Mouse (Mus musculus): ENCODE measurements at regions not wholly inside any gene's neighbourhood (a gene's known extent, or its start where the extent isn't known, plus 50 kb on each side); places are given as distances from the start of the nearest gene placed in this dataset.

DNA sequence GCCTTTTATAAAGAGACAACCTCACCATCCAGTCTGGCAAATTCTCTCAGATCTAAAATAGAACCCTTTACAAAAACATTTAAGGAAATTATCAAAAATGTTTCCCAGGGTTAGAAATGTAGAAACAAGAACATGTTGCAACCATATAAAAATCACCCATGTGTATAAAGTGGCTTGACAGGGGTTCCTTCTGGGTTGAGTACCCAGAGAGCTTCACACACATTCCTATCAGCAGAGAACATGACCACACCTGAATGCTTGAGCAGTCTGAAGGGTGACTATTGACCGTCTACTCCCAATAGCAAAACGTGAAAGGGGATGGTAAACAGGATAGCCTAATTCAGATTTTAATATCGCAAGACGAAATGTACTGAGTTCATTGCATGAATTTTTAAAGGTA, 57.8 kb upstream of the Zfand5 start:
- H3K27ac ChIP-seq = no peak overlapping the region
- no peak for ATAC-seq (ENCODE audit: insufficient read depth)
- H3K9ac ChIP-seq (replicated peaks) = no peak overlapping the region
- no peaks in the 10 kb centered on the region for H3K27me3 ChIP-seq (ENCODE audit: control insufficient read depth, insufficient read depth, low read length)
- no peak for DNase-seq (ENCODE audit: low read depth in 3 of 3, low spot score in 3 of 3)
- no peaks in the 10 kb centered on the region for H3K9me3 ChIP-seq (ENCODE audit: control insufficient read depth, low read length)
- 74% methylated on average over 4 of the region's 4 CpGs for WGBS (ENCODE audit: insufficient replicate concordance)
- H3K4me3 ChIP-seq (ENCODE audit: insufficient read depth in 1 of 2, low read depth in 2 of 2, low read length in 2 of 2) = no peak overlapping the region
- no peak for TF ChIP-seq EP300 (IDR thresholded peaks at IDR 0.05; ENCODE audit: low read depth)
- TF ChIP-seq CTCF (IDR thresholded peaks at IDR 0.05; ENCODE audit: low read depth) = no peak
- no peaks in the 10 kb centered on the region for H3K4me1 ChIP-seq (replicated peaks; ENCODE audit: control insufficient read depth in 2 of 2, insufficient read depth in 2 of 2, low read length in 1 of 2)
- no peak overlapping the region for H3K4me2 ChIP-seq (ENCODE audit: low read depth)
- H3K36me3 ChIP-seq (replicated peaks; ENCODE audit: control insufficient read depth, insufficient read depth, low read depth) = no peaks in the 10 kb centered on the region

DNA sequence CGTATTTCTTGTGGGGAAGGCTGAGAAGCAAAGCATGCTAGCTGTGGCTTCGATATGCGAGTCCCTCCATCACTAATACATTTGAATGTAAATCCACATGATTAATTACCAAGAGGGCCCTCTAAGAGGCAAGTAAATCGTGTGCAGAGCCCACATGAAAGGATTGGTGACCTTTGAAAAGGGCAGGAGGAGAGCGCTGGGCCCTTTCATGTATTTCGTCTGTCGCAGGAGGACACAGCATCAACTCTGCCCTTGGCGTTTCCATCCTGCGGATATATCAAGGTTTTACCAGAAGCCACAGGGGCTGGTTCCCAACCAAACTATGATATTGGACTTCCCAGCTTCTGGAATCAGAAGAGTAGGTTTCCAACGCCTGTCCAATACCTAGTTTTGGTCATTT, 78.6 kb upstream of the Zfand5 start:
- TF ChIP-seq CTCF (IDR thresholded peaks at IDR 0.05; ENCODE audit: low read depth) = no peak
- TF ChIP-seq EP300 (IDR thresholded peaks at IDR 0.05; ENCODE audit: low read depth) = no peak
- H3K9ac ChIP-seq (replicated peaks) = no peak overlapping the region
- no peak overlapping the region for H3K4me3 ChIP-seq (ENCODE audit: insufficient read depth in 1 of 2, low read depth in 2 of 2, low read length in 2 of 2)
- no peaks in the 10 kb centered on the region for H3K9me3 ChIP-seq (ENCODE audit: control insufficient read depth, low read length)
- H3K27me3 ChIP-seq (ENCODE audit: control insufficient read depth, insufficient read depth, low read length) = no peaks in the 10 kb centered on the region
- ATAC-seq (ENCODE audit: insufficient read depth) = no peak
- H3K4me1 ChIP-seq (replicated peaks; ENCODE audit: control insufficient read depth in 2 of 2, insufficient read depth in 2 of 2, low read length in 1 of 2) = no peaks in the 10 kb centered on the region
- no peaks in the 10 kb centered on the region for H3K36me3 ChIP-seq (replicated peaks; ENCODE audit: control insufficient read depth, insufficient read depth, low read depth)
- H3K27ac ChIP-seq = no peak overlapping the region
- no peak overlapping the region for H3K4me2 ChIP-seq (ENCODE audit: low read depth)
- WGBS (ENCODE audit: insufficient replicate concordance) = 64% methylated on average over 10 of the region's 10 CpGs
- DNase-seq (ENCODE audit: low read depth in 3 of 3, low spot score in 3 of 3) = no peak

DNA sequence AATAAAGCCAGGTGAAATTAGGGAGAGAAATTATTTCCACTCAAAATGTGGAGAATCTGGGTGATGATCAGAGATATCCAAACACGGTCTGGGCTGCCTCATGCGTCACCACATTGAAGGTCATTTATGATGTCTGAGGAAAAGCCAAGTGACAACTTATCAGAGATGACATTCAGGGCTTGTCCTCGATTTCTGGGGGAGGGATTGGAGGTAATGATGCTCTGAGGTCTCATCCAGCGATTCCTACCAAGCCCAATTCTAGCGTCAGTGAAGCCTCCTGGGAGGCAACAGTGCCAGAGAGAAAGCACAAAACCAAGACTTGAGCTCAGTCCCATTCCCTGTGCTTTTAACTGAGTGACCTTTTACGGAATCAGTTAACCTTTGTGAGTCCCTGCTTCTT, 79.5 kb upstream of the Zfand5 start:
- H3K9me3 ChIP-seq (ENCODE audit: control insufficient read depth, low read length) = no peaks in the 10 kb centered on the region
- H3K9ac ChIP-seq (replicated peaks) = no peak overlapping the region
- 57% methylated on average over 6 of the region's 6 CpGs for WGBS (ENCODE audit: insufficient replicate concordance)
- H3K4me2 ChIP-seq (ENCODE audit: low read depth) = no peak overlapping the region
- no peaks in the 10 kb centered on the region for H3K4me1 ChIP-seq (replicated peaks; ENCODE audit: control insufficient read depth in 2 of 2, insufficient read depth in 2 of 2, low read length in 1 of 2)
- TF ChIP-seq EP300 (IDR thresholded peaks at IDR 0.05; ENCODE audit: low read depth) (no peak), CTCF (IDR thresholded peaks at IDR 0.05; ENCODE audit: low read depth) (no peak)
- no peak overlapping the region for H3K27ac ChIP-seq
- DNase-seq (ENCODE audit: low read depth in 3 of 3, low spot score in 3 of 3) (no peak), ATAC-seq (ENCODE audit: insufficient read depth) (no peak)
- no peak overlapping the region for H3K4me3 ChIP-seq (ENCODE audit: insufficient read depth in 1 of 2, low read depth in 2 of 2, low read length in 2 of 2)
- H3K36me3 ChIP-seq (replicated peaks; ENCODE audit: control insufficient read depth, insufficient read depth, low read depth) = no peaks in the 10 kb centered on the region
- no peaks in the 10 kb centered on the region for H3K27me3 ChIP-seq (ENCODE audit: control insufficient read depth, insufficient read depth, low read length)

DNA sequence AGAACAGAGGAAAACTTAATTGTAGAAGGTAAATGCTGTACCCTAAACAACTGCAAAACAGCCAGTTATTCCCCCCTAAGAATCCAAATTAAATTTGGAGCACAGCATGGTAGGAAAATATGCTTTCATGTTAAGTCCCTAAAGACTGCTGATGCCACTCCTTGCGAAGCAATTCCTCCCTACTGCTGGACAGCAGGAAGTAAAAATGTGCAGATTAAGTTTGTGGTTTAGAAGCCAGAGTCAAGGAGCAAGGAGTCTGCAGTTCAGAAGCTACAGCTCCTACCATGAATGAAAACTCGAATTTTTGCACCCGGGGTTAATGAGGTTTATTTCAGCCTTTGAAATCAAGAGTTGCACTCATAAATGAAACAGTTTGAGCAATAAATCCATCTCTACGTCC, 82.9 kb upstream of the Zfand5 start:
- no peak for ATAC-seq (ENCODE audit: insufficient read depth)
- no peak overlapping the region for H3K4me3 ChIP-seq (ENCODE audit: insufficient read depth in 1 of 2, low read depth in 2 of 2, low read length in 2 of 2)
- H3K9me3 ChIP-seq (ENCODE audit: control insufficient read depth, low read length) = no peaks in the 10 kb centered on the region
- H3K4me2 ChIP-seq (ENCODE audit: low read depth) = no peak overlapping the region
- no peaks in the 10 kb centered on the region for H3K4me1 ChIP-seq (replicated peaks; ENCODE audit: control insufficient read depth in 2 of 2, insufficient read depth in 2 of 2, low read length in 1 of 2)
- WGBS (ENCODE audit: insufficient replicate concordance) = 20% methylated on average over 4 of the region's 4 CpGs
- no peaks in the 10 kb centered on the region for H3K27me3 ChIP-seq (ENCODE audit: control insufficient read depth, insufficient read depth, low read length)
- no peak for DNase-seq (ENCODE audit: low read depth in 3 of 3, low spot score in 3 of 3)
- TF ChIP-seq CTCF (IDR thresholded peaks at IDR 0.05; ENCODE audit: low read depth) = no peak
- no peak for TF ChIP-seq EP300 (IDR thresholded peaks at IDR 0.05; ENCODE audit: low read depth)
- no peak overlapping the region for H3K27ac ChIP-seq
- no peak overlapping the region for H3K9ac ChIP-seq (replicated peaks)
- no peaks in the 10 kb centered on the region for H3K36me3 ChIP-seq (replicated peaks; ENCODE audit: control insufficient read depth, insufficient read depth, low read depth)

DNA sequence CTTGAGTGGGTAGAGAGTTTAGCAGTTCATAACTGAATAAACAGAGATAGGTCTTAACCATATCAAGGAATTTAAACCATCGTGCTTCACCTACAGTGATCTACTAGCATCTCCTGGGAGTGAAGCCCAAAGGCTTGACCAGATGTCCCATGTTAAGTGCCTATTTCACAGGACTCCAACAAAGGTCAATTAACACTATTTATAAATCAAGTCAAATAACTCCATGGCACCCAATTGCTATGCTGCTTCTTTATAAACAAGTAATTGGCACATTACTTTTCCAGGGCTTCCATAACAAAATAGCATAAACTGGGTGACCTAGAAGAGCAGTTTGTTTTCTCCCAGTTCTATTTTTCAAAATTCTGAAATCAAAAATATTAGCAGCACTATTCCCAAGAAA, 85.4 kb upstream of the Zfand5 start:
- DNase-seq (ENCODE audit: low read depth in 3 of 3, low spot score in 3 of 3) (no peak), ATAC-seq (ENCODE audit: insufficient read depth) (no peak)
- TF ChIP-seq EP300 (IDR thresholded peaks at IDR 0.05; ENCODE audit: low read depth) = no peak
- no peak for TF ChIP-seq CTCF (IDR thresholded peaks at IDR 0.05; ENCODE audit: low read depth)
- Histone ChIP-seq H3K9me3 (ENCODE audit: control insufficient read depth, low read length) (no peaks in the 10 kb centered on the region), H3K27ac (no peak overlapping the region), H3K4me3 (ENCODE audit: insufficient read depth in 1 of 2, low read depth in 2 of 2, low read length in 2 of 2) (no peak overlapping the region), H3K4me2 (ENCODE audit: low read depth) (no peak overlapping the region), H3K36me3 (replicated peaks; ENCODE audit: control insufficient read depth, insufficient read depth, low read depth) (no peaks in the 10 kb centered on the region), H3K4me1 (replicated peaks; ENCODE audit: control insufficient read depth in 2 of 2, insufficient read depth in 2 of 2, low read length in 1 of 2) (no peaks in the 10 kb centered on the region), H3K9ac (replicated peaks) (no peak overlapping the region), H3K27me3 (ENCODE audit: control insufficient read depth, insufficient read depth, low read length) (no peaks in the 10 kb centered on the region)
- WGBS (ENCODE audit: insufficient replicate concordance) = 62% methylated on average over 1 of the region's 1 CpGs
